Mouse (Mus musculus) E14TG2a.4 (cell line): ENCODE measurements around the gene Gm13030.

ENCODE experiments used
- CTCF ChIP-seq: conservative IDR thresholded peaks from 2 replicates; pipeline ENCODE4 v1.5.1; 2014; ENCODE audit warnings: low read length
- NANOG ChIP-seq: IDR thresholded peaks from 2 replicates; pipeline ENCODE4 v1.6.1; 2014; ENCODE audit warnings: borderline replicate concordance, low read length, mixed read lengths
- POU5F1 ChIP-seq: IDR thresholded peaks from 2 replicates; pipeline ENCODE4 v1.6.1; 2014; ENCODE audit warnings: low read length, borderline replicate concordance

DNA sequence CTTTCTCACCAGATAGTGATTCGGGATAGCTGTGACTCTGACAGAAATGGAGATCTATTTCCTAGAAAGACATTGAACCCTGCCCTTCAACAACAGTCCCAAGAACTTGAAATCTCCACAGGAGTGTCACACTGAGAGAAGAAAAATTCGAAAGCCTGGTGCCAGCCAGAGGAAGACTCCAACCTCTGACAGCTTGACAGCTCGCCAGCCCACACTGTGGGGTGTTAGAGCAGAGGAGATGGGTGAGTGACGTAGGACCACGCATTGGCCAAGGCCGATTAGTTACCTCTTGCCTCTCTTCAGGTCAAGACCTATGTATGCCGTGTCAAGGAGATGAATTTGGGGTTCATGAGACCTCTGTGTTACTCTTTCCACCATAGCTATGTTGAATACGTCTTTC, 33.0 kb downstream of the Gm13030 start:
- TF ChIP-seq CTCF (no peak), NANOG (no peak), POU5F1 (no peak)
